Mouse (Mus musculus) embryonic facial prominence, embryonic 13.5 days (tissue): ENCODE results near the gene Llgl1. TPM values are rescaled to one million over a fixed set of nuclear protein-coding genes. Genes with fewer than 3 reads are reported as not detected.

Experiments used
- microRNA-seq: library from miRNA; unstranded; fragments of <30 nt; microRNA quantifications from one replicate; pipeline ENCODE4, GENCODE M21; 2016
- polyA plus RNA-seq: library from polyadenylated mRNA; unstranded; fragments of >200 nt; fragmentation: Nextera tagmentation; extraction: Ambion mirVana; gene quantifications from 2 replicates; pipeline ENCODE4 v1.2.1, GENCODE M21; 2015

Llgl1 gene
- polyA plus RNA-seq, 1 experiment from 2014 or later = 73.5 TPM

Small RNA genes within 50 kb of the gene (microRNA-seq; reads per million reads assigned to microRNA genes)
- 2.8 reads per million, percentile 10 among the genes with 10 or more reads in this experiment for gene Mir5100

Other genes with a start within 250 kb of the Llgl1 start
- gene Drg2, start 245.1 kb upstream of the Llgl1 start, polyA plus RNA-seq = 113 and 124 TPM in 2 replicates
- gene Myo15, start 230.4 kb upstream of the Llgl1 start, polyA plus RNA-seq = 0.67 and 0.77 TPM in 2 replicates
- 35.2 and 36.6 TPM in 2 replicates for gene Alkbh5, start 163.3 kb upstream of the Llgl1 start, polyA plus RNA-seq
- 65.2 and 68.7 TPM in 2 replicates for gene Flii, start 27.5 kb downstream of the Llgl1 start, polyA plus RNA-seq
- gene Mief2, start 28.7 kb downstream of the Llgl1 start, polyA plus RNA-seq = 15.6 and 17.8 TPM in 2 replicates
- gene Top3a, start 77.6 kb downstream of the Llgl1 start, polyA plus RNA-seq = 19.9 and 23.0 TPM in 2 replicates
- gene Smcr8, start 77.8 kb downstream of the Llgl1 start, polyA plus RNA-seq = 6.2 and 6.4 TPM in 2 replicates
- 50.1 and 55.5 TPM in 2 replicates for gene Shmt1, start 112.0 kb downstream of the Llgl1 start, polyA plus RNA-seq
- gene Dhrs7b, start 130.9 kb downstream of the Llgl1 start, polyA plus RNA-seq = 37.2 and 39.5 TPM in 2 replicates
- gene Tmem11, start 179.5 kb downstream of the Llgl1 start, polyA plus RNA-seq = 59.5 and 61.9 TPM in 2 replicates
- 20.0 and 20.2 TPM in 2 replicates for gene Natd1, start 215.0 kb downstream of the Llgl1 start, polyA plus RNA-seq
- 92.1 and 92.2 TPM in 2 replicates for gene Map2k3, start 232.3 kb downstream of the Llgl1 start, polyA plus RNA-seq